Mouse (Mus musculus) ES-Bruce4 (cell line): ENCODE measurements around the gene Prg2. TPM values are rescaled to one million over a fixed set of nuclear protein-coding genes. Genes with fewer than 3 reads are reported as not detected.

Source experiments
- H3K27ac ChIP-seq: 2 replicates; pipeline ENCODE4 v1.5.1; 2012; ENCODE audit warnings: low read length, inconsistent platforms; ENCODE audit not compliant: insufficient read depth
- H3K27me3 ChIP-seq: 2 replicates; pipeline ENCODE4 v1.6.1; 2012; ENCODE audit warnings: mild to moderate bottlenecking, low read length, inconsistent platforms; ENCODE audit not compliant: control insufficient read depth, poor library complexity, insufficient read depth, severe bottlenecking
- H3K36me3 ChIP-seq: 2 replicates; pipeline ENCODE4 v1.6.1; 2012; ENCODE audit warnings: inconsistent platforms, mild to moderate bottlenecking, low read length, moderate library complexity; ENCODE audit not compliant: control insufficient read depth, poor library complexity, insufficient read depth, severe bottlenecking
- H3K4me1 ChIP-seq: one replicate; pipeline ENCODE4 v1.8.1; 2011; ENCODE audit warnings: low read length; ENCODE audit not compliant: control insufficient read depth, insufficient read depth
- H3K4me3 ChIP-seq: 2 replicates; pipeline ENCODE4 v1.5.1; 2011; ENCODE audit warnings: low read depth, mild to moderate bottlenecking, low read length
- H3K9ac ChIP-seq: 2 replicates; pipeline ENCODE4 v1.6.1; 2012; ENCODE audit warnings: low read depth, mild to moderate bottlenecking, inconsistent platforms; ENCODE audit not compliant: poor library complexity, severe bottlenecking
- H3K9me3 ChIP-seq: replicated peaks from 2 replicates; pipeline ENCODE4 v1.6.1; 2012; ENCODE audit warnings: mild to moderate bottlenecking, low read length, inconsistent platforms; ENCODE audit not compliant: control insufficient read depth, poor library complexity, insufficient read depth, severe bottlenecking
- CTCF ChIP-seq: IDR thresholded peaks from one replicate; pipeline ENCODE4 v1.8.1; 2011; ENCODE audit warnings: low read depth, low read length
- EP300 ChIP-seq: IDR thresholded peaks from 2 replicates; pipeline ENCODE4 v1.6.1; 2011; ENCODE audit warnings: low read depth, low read length; ENCODE audit not compliant: insufficient read depth
- POLR2A ChIP-seq: IDR thresholded peaks from one replicate; pipeline ENCODE4 v1.8.1; 2011; ENCODE audit warnings: low read length; ENCODE audit not compliant: insufficient read depth
- polyA plus RNA-seq: library from polyadenylated mRNA; stranded (reverse); fragments of >200 nt; gene quantifications from 2 replicates; pipeline ENCODE4 v1.2.4, GENCODE M21; 2011; ENCODE audit warnings: low read depth; ENCODE audit not compliant: missing spikeins, insufficient read depth, insufficient read length

Gene Prg2
- polyA plus RNA-seq, 1 experiment = not detected

GRCm38 (mm10) chr2:85027281-85027680 lies 47.0 kb downstream of the Prg2 start:
- Histone ChIP-seq H3K36me3 (no peaks in the 10 kb centered on the region), H3K4me1 (no peaks in the 10 kb centered on the region), H3K9me3 (no peaks in the 10 kb centered on the region), H3K27me3 (no peaks in the 10 kb centered on the region), H3K4me3 (no peak overlapping the region), H3K9ac (no peak overlapping the region), H3K27ac (no peak overlapping the region)
- TF ChIP-seq POLR2A = no peak
- no peak for TF ChIP-seq CTCF
- no peak for TF ChIP-seq EP300

GRCm38 (mm10) chr2:85029897-85030296 lies 49.6 kb downstream of the Prg2 start:
- H3K9me3 ChIP-seq = no peaks in the 10 kb centered on the region
- no peaks in the 10 kb centered on the region for H3K27me3 ChIP-seq
- TF ChIP-seq POLR2A (no peak), EP300 (no peak)
- no peaks in the 10 kb centered on the region for H3K4me1 ChIP-seq
- H3K27ac ChIP-seq = no peak overlapping the region
- no peak overlapping the region for H3K4me3 ChIP-seq
- no peak overlapping the region for H3K9ac ChIP-seq
- no peaks in the 10 kb centered on the region for H3K36me3 ChIP-seq

- Histone ChIP-seq H3K27me3 (no peaks in the 10 kb centered on the region), H3K4me3 (no peak overlapping the region), H3K4me1 (no peaks in the 10 kb centered on the region), H3K9ac (no peak overlapping the region), H3K36me3 (no peaks in the 10 kb centered on the region), H3K27ac (no peak overlapping the region), H3K9me3 (no peaks in the 10 kb centered on the region)
- TF ChIP-seq CTCF = no peak
- TF ChIP-seq EP300 = no peak
- TF ChIP-seq POLR2A = no peak
These were observed 50.7 kb downstream of the Prg2 start for GRCm38 (mm10) chr2:85030989-85031388.

- Histone ChIP-seq H3K9ac (no peak overlapping the region), H3K27me3 (no peaks in the 10 kb centered on the region), H3K36me3 (no peaks in the 10 kb centered on the region), H3K4me1 (peaks cover 3% of the 10 kb centered on the region), H3K27ac (no peak overlapping the region), H3K4me3 (no peak overlapping the region), H3K9me3 (no peaks in the 10 kb centered on the region)
- TF ChIP-seq POLR2A = no peak
- no peak for TF ChIP-seq EP300
- TF ChIP-seq CTCF = no peak
These were observed 52.9 kb downstream of the Prg2 start for GRCm38 (mm10) chr2:85033121-85033520.

Other genes starting within 250 kb of the Prg2 start
- gene Ypel4, start 246.4 kb upstream of the Prg2 start, polyA plus RNA-seq = 0.56 and 0.73 TPM in 2 replicates
- 9.9 and 10.3 TPM in 2 replicates for gene Gm19426, start 236.8 kb upstream of the Prg2 start, polyA plus RNA-seq
- 17.2 and 19.2 TPM in 2 replicates for gene Serping1, start 205.0 kb upstream of the Prg2 start, polyA plus RNA-seq
- 12.6 and 14.3 TPM in 2 replicates for gene Ube2l6, start 181.6 kb upstream of the Prg2 start, polyA plus RNA-seq
- gene Smtnl1, start 157.8 kb upstream of the Prg2 start, polyA plus RNA-seq = 2.6 and 2.8 TPM in 2 replicates
- gene Timm10, start 153.5 kb upstream of the Prg2 start, polyA plus RNA-seq = 40.8 and 47.3 TPM in 2 replicates
- gene Slc43a1, start 141.6 kb upstream of the Prg2 start, polyA plus RNA-seq = 11.5 and 12.3 TPM in 2 replicates
- gene Rtn4rl2, start 93.8 kb upstream of the Prg2 start, polyA plus RNA-seq = not detected in 2 replicates
- gene Slc43a3, start 43.9 kb upstream of the Prg2 start, polyA plus RNA-seq = 4.4 and 4.9 TPM in 2 replicates
- gene Prg3, start 7.8 kb downstream of the Prg2 start, polyA plus RNA-seq = not detected in 2 replicates
- 228 and 238 TPM in 2 replicates for gene Ssrp1, start 56.8 kb downstream of the Prg2 start, polyA plus RNA-seq
- gene P2rx3, start 57.0 kb downstream of the Prg2 start, polyA plus RNA-seq = 1.3 and 2.5 TPM in 2 replicates
- gene Tnks1bp1, start 67.6 kb downstream of the Prg2 start, polyA plus RNA-seq = 27.1 and 33.6 TPM in 2 replicates
- gene Aplnr, start 155.8 kb downstream of the Prg2 start, polyA plus RNA-seq = 2.3 and 3.3 TPM in 2 replicates
- not detected in 2 replicates for gene Lrrc55, start 216.7 kb downstream of the Prg2 start, polyA plus RNA-seq